Mouse (Mus musculus): ENCODE data around the gene Mpo. TPM values are rescaled to one million over a fixed set of nuclear protein-coding genes. Genes with fewer than 3 reads are reported as not detected.

Mpo gene
- polyA plus RNA-seq, 1 experiment = not detected

GRCm38 (mm10) chr11:87758957-87759608 is 34.3 kb upstream of the Mpo start:
- Histone ChIP-seq H3K36me3 (ENCODE audit: control insufficient read depth, insufficient read depth) (no peaks in the 10 kb centered on the region), H3K79me2 (ENCODE audit: control insufficient read depth, insufficient read depth) (no peaks in the 10 kb centered on the region), H3K27me3 (ENCODE audit: control insufficient read depth, insufficient read depth, insufficient read length) (peaks cover 34% of the 10 kb centered on the region), H3K4me2 (ENCODE audit: low read depth) (no peak overlapping the region), H3K4me3 (no peak overlapping the region), H3ac (ENCODE audit: control insufficient read depth, insufficient read length) (no peak overlapping the region)
- TF ChIP-seq SRF (IDR thresholded peaks at IDR 0.05; ENCODE audit: control insufficient read depth, insufficient read length, low read depth) (no peak), REST (IDR thresholded peaks at IDR 0.05; ENCODE audit: insufficient read depth, insufficient read length) (no peak), MYOD1 (IDR thresholded peaks at IDR 0.05; ENCODE audit: control insufficient read depth in 1 of 3, insufficient read length in 2 of 3, low read depth in 2 of 3) (no peak), USF1 (IDR thresholded peaks at IDR 0.05; ENCODE audit: low read depth) (no peak), TCF12 (IDR thresholded peaks at IDR 0.05; ENCODE audit: insufficient read depth, poor library complexity, severe bottlenecking) (no peak), E2F4 (IDR thresholded peaks at IDR 0.05; ENCODE audit: insufficient read depth) (no peak), POLR2AphosphoS2 (IDR thresholded peaks at IDR 0.05; ENCODE audit: insufficient read length, low read depth) (no peak), CEBPB (IDR thresholded peaks at IDR 0.05; ENCODE audit: insufficient read depth, poor library complexity, severe bottlenecking) (no peak), POLR2A (IDR thresholded peaks at IDR 0.05; ENCODE audit: insufficient read length, low read depth) (no peak), TCF3 (IDR thresholded peaks at IDR 0.05; ENCODE audit: insufficient read length, low read depth) (no peak), MYOG (IDR thresholded peaks at IDR 0.05; ENCODE audit: control insufficient read depth in 1 of 3, insufficient read depth in 1 of 3, insufficient read length in 2 of 3, low read depth in 2 of 3) (no peak), MAX (IDR thresholded peaks at IDR 0.05; ENCODE audit: low read depth) (no peak)

GRCm38 (mm10) chr11:87759609-87760005 is 33.8 kb upstream of the Mpo start:
- no peak overlapping the region for H3ac ChIP-seq (ENCODE audit: control insufficient read depth, insufficient read length)
- no peaks in the 10 kb centered on the region for H3K79me2 ChIP-seq (ENCODE audit: control insufficient read depth, insufficient read depth)
- H3K4me3 ChIP-seq = no peak overlapping the region
- H3K27me3 ChIP-seq (ENCODE audit: control insufficient read depth, insufficient read depth, insufficient read length) = peaks cover 40% of the 10 kb centered on the region
- TF ChIP-seq TCF12 (IDR thresholded peaks at IDR 0.05; ENCODE audit: insufficient read depth, poor library complexity, severe bottlenecking) (no peak), POLR2AphosphoS2 (IDR thresholded peaks at IDR 0.05; ENCODE audit: insufficient read length, low read depth) (peak; percentile 45)
- no peak overlapping the region for H3K4me2 ChIP-seq (ENCODE audit: low read depth)
- H3K36me3 ChIP-seq (ENCODE audit: control insufficient read depth, insufficient read depth) = no peaks in the 10 kb centered on the region

GRCm38 (mm10) chr11:87760301-87761081 is 32.9 kb upstream of the Mpo start, which contains the start of gene Tspoap1:
Gene Tspoap1 (plus strand): TSS chr11:87760541.
- Histone ChIP-seq H3K79me2 (ENCODE audit: control insufficient read depth, insufficient read depth) (no peaks in the 10 kb centered on the region), H3K4me2 (ENCODE audit: low read depth) (no peak within 1 kb of the TSS), H3ac (ENCODE audit: control insufficient read depth, insufficient read length) (no peak within 1 kb of the TSS), H3K4me3 (no peak within 1 kb of the TSS), H3K36me3 (ENCODE audit: control insufficient read depth, insufficient read depth) (no peaks in the 10 kb centered on the region), H3K27me3 (ENCODE audit: control insufficient read depth, insufficient read depth, insufficient read length) (peaks cover 48% of the 10 kb centered on the region)
- no peak for TF ChIP-seq E2F4 (IDR thresholded peaks at IDR 0.05; ENCODE audit: insufficient read depth)
- no peak for TF ChIP-seq REST (IDR thresholded peaks at IDR 0.05; ENCODE audit: insufficient read depth, insufficient read length)
- no peak for TF ChIP-seq TCF3 (IDR thresholded peaks at IDR 0.05; ENCODE audit: insufficient read length, low read depth)
- no peak for TF ChIP-seq MAX (IDR thresholded peaks at IDR 0.05; ENCODE audit: low read depth)
- TF ChIP-seq USF1 (IDR thresholded peaks at IDR 0.05; ENCODE audit: low read depth) = no peak
- no peak for TF ChIP-seq MYOD1 (IDR thresholded peaks at IDR 0.05; ENCODE audit: control insufficient read depth in 1 of 3, insufficient read length in 2 of 3, low read depth in 2 of 3)
- no peak for TF ChIP-seq CEBPB (IDR thresholded peaks at IDR 0.05; ENCODE audit: insufficient read depth, poor library complexity, severe bottlenecking)
- no peak for TF ChIP-seq MYOG (IDR thresholded peaks at IDR 0.05; ENCODE audit: control insufficient read depth in 1 of 3, insufficient read depth in 1 of 3, insufficient read length in 2 of 3, low read depth in 2 of 3)
- no peak for TF ChIP-seq TCF12 (IDR thresholded peaks at IDR 0.05; ENCODE audit: insufficient read depth, poor library complexity, severe bottlenecking)
- no peak for TF ChIP-seq POLR2A (IDR thresholded peaks at IDR 0.05; ENCODE audit: insufficient read length, low read depth)
- TF ChIP-seq POLR2AphosphoS2 (IDR thresholded peaks at IDR 0.05; ENCODE audit: insufficient read length, low read depth) = no peak
- no peak for TF ChIP-seq SRF (IDR thresholded peaks at IDR 0.05; ENCODE audit: control insufficient read depth, insufficient read length, low read depth)

- H3K4me2 ChIP-seq (ENCODE audit: low read depth) = no peak overlapping the region
- H3K4me3 ChIP-seq = no peak overlapping the region
- peaks cover 55% of the 10 kb centered on the region for H3K27me3 ChIP-seq (ENCODE audit: control insufficient read depth, insufficient read depth, insufficient read length)
- TF ChIP-seq TCF3 (IDR thresholded peaks at IDR 0.05; ENCODE audit: insufficient read length, low read depth) (no peak), POLR2A (IDR thresholded peaks at IDR 0.05; ENCODE audit: insufficient read length, low read depth) (no peak), MYOG (IDR thresholded peaks at IDR 0.05; ENCODE audit: control insufficient read depth in 1 of 3, insufficient read depth in 1 of 3, insufficient read length in 2 of 3, low read depth in 2 of 3) (no peak), MAX (IDR thresholded peaks at IDR 0.05; ENCODE audit: low read depth) (no peak), MYOD1 (IDR thresholded peaks at IDR 0.05; ENCODE audit: control insufficient read depth in 1 of 3, insufficient read length in 2 of 3, low read depth in 2 of 3) (no peak), SRF (IDR thresholded peaks at IDR 0.05; ENCODE audit: control insufficient read depth, insufficient read length, low read depth) (no peak), CEBPB (IDR thresholded peaks at IDR 0.05; ENCODE audit: insufficient read depth, poor library complexity, severe bottlenecking) (no peak), USF1 (IDR thresholded peaks at IDR 0.05; ENCODE audit: low read depth) (no peak), TCF12 (IDR thresholded peaks at IDR 0.05; ENCODE audit: insufficient read depth, poor library complexity, severe bottlenecking) (no peak)
- H3K36me3 ChIP-seq (ENCODE audit: control insufficient read depth, insufficient read depth) = no peaks in the 10 kb centered on the region
- no peaks in the 10 kb centered on the region for H3K79me2 ChIP-seq (ENCODE audit: control insufficient read depth, insufficient read depth)
- no peak overlapping the region for H3ac ChIP-seq (ENCODE audit: control insufficient read depth, insufficient read length)
Measured at GRCm38 (mm10) chr11:87761181-87761721, 32.1 kb upstream of the Mpo start.

Measured in myocyte (in vitro differentiated cells).